Mouse (Mus musculus) cerebellum, postnatal 25 days (tissue): ENCODE data around the gene Olfr1276.

Source experiments
- DNase-seq, 2 experiments: peaks; one replicate each; pipeline ENCODE4 v3.0.0; 2021; ENCODE audit warnings: mixed read lengths in 2 of 2

Olfr1276 gene

DNA sequence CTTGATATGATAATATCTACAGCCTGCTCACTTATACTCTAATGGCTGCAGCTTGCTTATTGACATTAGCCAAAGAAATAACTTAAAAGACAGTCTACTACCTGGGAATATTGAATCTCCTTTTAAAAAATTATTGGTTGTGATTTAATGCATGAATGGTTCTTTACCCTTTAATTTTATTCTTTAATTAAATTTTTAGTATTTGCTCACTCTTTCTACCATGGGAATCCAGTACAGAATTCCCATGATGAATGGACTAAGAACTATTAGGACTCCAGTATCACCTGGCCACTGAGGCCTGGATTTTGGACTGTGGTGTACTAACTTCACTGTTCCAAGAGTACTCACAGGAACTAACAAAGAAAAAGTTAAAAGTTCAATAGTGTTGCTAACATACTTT lies at the start of gene Olfr1276:
TSS of gene Olfr1276 (plus strand) at position 301 of the 400 bp plus-strand sequence.
- DNase-seq: no peak

DNA sequence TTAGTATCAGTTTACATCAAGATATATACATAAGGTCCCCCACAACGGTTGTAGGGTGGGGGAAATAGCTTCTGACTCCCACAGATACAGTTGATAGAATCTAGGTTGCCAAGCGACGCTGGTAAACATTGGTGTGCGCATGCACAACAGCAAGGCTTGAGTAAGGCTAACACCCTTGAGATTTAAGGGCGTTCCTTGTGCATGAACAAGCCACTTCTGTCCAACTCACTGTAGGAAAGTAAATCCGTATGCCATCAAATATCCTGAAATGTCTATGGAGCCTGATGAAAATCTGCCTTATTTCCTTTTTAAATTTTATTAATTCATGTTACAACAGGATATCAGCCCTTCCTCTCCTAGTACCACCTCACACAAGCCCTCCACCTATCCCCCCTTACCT lies 24.8 kb upstream of the Olfr1276 start, which contains the start of gene 4930430A15Rik:
TSS of gene 4930430A15Rik (minus strand) at position 101 of the 400 bp plus-strand sequence.
- DNase-seq: no peak

DNA sequence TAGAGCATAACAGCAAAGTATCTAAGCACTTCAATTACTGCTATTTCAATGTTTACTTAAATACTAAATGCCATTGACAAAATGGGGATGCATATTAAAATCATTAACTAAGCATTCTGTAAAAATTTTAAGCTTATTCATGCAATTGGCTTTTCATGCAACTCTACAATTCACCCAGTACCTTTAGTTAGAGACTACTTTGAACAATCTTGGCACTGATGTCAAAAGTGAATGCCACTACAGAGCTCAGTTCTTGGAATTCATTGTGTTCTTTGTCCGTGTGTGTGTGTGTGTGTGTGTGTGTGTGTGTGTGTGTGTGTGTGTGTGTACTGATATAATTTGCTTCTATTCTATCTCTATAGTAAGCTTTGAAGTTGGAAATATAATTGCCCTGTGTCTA lies 19.1 kb upstream of the Olfr1276 start, which contains the start of gene Olfr1275:
TSS of gene Olfr1275 (minus strand) at position 101 of the 400 bp plus-strand sequence.
- DNase-seq: no peak

DNA sequence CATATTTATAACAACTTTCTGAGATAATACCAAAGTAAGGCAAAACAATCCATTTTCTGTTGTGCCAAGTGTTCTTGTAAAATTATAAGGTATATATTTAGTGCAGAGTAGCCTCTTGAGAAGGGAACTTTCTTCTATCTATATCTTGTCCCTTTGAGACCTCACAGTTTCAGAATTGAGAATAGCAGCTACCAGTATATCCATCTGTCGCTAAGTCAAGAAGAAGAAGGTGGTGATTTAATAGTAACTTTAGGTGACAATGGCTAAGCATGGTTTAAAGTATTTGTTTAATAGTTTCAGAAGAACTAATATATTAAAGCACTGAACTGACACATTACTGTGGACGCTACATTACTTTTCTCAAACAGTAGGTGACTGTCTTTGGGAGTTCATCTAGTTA lies 19.7 kb downstream of the Olfr1276 start, which contains the start of gene Olfr1277:
TSS of gene Olfr1277 (minus strand) at position 101 of the 400 bp plus-strand sequence.
- no peak for DNase-seq

DNA sequence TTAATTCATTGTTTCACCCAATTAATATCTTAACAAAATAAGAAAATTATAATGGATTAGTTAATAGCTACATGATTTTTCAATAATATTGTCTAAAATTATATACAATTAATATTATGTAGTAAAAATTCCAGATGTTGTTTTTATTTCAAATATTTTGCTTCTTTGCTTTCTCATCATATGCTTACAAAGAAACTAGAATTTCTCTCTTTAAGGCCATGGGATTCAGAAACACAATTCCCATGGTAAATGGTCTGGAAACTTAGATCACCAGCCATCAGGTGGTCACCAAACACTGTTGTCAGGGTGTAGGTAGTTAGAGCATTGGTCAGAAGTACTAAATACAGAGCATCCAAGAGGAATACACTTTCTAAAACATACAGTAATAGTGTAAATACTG lies 35.5 kb downstream of the Olfr1276 start, which contains the start of gene Olfr1278:
TSS of gene Olfr1278 (plus strand) at position 301 of the 400 bp plus-strand sequence.
- DNase-seq: no peak

DNA sequence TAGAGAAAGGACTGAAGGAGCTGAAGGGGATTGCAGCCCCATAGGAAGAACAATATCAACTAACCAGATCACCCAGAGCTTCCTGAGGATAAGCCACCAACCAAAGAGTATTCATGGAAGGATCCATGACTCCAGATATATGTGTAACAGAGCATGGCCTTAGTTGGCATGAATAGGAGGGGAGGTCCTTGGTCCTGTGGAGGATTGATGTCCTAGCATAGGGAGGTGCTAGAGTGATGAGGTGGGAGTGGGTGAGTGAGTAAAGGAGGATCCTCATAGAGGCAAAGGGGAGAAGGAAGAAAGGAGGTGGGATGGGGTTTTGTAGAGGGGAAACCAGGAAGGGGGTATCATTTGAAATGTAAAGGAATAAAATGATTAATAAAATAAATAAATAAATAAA lies 44.2 kb downstream of the Olfr1276 start:
- no peak for DNase-seq

DNA sequence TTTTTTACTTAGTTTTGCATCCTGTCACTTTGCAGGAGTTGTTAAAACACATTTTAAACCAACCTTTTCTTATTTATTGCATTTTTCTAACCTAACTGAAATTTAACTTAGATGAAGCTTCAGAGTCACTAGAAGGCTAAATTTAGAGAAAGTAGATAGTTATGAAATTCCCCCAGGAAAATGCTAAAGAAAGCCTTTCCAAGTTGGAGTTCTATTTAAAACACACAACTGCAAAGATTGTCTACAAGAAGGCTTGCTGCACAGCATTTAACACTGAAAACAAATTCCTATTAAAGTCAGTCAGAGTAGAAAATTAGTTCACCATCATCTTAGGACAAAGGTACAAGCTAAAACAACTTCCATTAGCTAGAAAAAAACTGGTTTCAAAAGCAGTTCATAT lies 46.1 kb downstream of the Olfr1276 start, which contains the start of gene Olfr1279:
TSS of gene Olfr1279 (plus strand) at position 262 of the 400 bp plus-strand sequence.
- no peak for DNase-seq
